Mouse (Mus musculus) embryo, embryonic 10.5 days (tissue): ENCODE data around the gene Odaph.

Source experiments
- DNase-seq: peaks from one replicate; pipeline ENCODE4 v3.0.0-alpha.2; 2015; ENCODE audit warnings: low spot score

The Odaph gene

DNA sequence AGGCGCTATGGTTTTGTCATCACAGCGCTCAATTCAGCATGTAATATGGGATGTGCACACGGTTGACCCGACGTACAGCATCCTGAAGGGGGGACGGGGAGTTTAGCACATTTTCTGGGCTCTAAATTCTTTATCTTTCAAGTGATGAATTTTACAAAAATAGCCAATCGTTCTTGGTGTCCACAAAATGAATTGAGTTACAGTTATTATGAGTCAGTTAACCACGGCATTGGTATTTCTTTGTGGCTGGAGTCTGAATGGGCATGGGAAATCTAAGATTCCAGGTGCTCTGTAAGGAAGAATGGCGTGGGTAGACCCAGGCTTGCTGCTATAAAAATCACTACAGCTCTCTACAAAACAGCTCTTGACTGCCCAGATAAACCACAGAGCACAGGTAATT lies 2.0 kb downstream of the Odaph start:
- DNase-seq, result no peak

DNA sequence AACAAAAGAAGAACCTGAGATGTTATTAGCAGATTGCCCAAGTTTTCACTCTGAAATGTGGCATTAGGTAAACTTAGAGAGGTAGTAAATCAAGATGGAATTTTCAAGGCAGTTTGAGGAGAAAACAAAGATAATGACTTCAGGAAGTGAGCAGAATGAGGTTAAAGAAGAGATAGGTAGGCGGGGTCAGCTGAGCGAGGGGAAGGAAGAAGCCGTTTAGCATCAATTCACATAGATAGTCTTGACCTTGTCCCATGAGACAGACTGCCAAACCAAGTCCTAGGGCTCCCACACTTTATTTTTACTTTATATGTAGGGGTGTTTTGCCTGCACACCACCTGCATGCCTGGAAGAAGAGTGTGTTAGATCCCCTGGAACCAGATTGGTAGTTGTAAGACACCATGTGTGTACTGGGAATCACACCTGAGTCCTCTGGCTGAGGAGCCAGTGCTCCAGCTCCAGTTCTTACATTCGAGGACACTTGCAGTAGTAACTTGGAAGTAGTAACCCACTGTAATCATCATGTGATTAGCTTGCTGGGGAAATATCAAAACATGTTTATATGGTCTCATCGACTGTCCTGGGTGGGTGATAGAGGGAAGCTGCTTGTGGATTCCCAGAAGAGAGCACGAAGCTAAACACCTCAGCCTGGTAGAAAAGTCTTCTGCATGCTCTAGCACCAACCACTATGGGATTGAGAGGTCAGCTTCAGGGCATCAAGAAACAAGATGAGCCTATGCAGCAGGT lies 4.1 kb downstream of the Odaph start:
- no peak for DNase-seq

DNA sequence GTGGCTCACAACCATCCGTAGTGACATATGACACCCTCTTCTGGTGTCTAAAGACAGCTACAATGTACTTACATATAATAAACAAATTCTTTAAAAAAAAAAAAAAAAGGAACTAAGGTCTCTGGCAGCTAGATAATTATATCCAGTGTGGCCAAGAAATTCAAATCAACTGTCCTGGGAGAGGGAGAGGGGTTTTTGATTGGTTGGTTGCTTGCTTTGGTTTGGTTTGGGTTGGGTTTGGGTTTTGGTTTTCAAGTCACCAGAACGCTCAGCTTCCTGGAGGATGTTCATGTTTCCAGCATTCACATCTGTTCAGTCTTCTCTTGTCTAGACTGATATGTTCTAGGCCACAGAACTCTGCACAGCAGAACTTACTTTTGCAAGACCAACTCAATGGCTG lies 5.8 kb downstream of the Odaph start:
- DNase-seq, result no peak

DNA sequence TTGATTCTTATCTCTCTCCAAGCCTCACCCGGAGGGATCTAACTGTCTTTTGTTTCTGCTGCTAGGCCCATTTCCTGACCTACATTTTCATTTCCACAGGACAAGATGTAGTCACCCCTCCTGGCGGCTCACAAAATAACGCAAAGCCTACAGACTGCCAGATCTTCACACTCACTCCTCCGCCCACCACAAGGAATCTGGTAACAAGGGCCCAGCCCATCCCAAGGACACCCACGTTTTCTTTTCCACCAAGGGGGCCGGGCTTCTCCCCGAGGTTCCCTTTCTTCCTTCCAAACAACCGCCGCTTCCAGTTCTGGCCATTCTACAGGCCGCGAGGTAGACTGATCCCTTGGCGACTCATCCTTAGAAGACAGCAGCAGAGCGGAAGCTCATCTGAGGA lies 7.3 kb downstream of the Odaph start:
- no peak for DNase-seq

DNA sequence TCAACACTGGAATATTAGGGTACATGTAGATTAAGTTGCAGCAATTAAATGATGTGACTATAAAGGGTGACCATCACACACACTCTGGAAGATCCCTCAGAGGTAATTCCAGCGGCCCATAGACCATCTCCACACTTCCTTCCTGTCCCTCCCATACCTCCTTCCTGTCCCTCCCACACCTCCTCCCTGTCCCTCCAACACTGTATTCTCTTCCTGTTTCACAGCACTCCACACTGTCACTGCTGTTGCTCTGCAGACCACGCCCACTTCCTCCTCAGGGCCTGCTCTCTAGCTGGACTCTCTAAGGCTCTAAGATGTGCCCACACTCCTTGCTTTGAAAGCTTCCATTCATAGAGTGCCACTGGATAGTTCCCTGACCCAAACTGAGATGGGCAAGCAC lies 13.5 kb downstream of the Odaph start:
- DNase-seq, result peak; percentile 2

DNA sequence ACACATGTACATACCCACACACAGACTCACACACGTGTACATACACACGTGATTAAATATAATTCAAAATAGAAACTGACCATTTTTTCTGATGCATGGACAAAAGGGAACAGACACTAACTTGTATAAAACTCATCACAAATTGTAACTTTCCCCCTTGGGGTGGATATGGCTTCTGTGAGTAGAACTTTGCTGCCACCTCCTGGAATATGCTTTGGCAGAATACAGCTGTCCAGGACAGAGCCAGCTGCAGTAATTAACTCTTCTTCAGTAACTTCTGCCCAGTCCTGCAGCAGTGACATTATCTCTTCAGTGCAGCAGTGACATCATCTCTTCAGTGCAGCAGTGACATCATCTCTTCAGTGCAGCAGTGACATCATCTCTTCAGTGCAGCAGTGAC lies 15.7 kb downstream of the Odaph start:
- peak; percentile 47 for DNase-seq

DNA sequence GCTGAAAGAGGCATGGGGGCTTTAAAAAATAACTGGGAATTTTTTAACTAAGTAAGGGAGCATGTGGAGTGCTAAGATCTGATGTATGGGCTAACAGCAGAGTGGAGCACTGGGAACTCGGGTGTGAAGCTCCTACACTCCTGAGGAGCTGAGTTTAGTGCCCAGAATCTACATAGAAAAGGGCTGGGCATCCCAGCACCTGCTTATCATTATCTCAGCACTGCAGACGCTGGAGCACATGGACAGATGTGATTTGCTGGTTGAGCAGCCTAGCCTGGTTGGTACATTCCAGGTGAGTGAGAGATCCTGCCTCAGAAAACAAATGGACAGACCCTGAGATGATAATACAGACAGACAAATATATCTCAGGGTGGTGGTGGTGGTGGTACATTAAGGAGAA lies 22.6 kb downstream of the Odaph start:
- no peak for DNase-seq

DNA sequence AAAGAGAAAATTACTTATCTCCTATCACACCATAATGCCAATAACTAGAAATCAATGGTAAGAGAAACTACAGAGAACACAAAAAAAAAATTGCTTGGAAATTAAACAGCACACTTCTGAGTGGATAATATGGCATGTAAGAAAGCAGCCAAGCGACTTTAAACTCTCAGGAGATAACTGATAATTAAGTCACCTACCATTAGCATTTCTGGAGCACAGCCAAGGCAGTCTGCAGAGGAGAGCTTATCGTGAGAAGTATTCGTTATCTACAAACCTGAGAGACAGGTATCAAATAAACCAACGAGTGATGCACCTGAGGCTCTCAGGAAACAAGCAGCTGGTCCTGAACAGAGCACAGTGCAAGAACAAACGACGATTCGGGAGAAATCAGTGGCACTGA lies 24.5 kb downstream of the Odaph start:
- DNase-seq, result no peak

DNA sequence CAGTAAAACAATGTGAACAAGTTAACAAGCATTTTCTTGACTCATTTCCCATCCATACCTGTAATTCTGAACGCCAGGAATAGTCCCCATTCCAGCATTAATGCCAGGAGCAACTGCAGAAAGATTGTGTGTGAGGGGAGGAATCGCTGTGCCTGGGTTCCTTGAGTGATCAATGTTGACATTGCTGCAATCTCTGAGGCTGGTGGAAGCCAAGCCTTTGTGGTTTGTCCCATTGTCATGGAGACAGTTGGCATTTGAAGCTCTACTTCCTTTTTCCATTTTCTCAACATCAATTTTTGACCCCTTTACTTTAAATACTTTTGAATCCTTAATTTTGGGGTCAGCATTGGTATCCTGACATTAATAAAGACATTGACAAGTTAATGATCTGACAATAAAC lies 32.7 kb downstream of the Odaph start:
- DNase-seq, result no peak

DNA sequence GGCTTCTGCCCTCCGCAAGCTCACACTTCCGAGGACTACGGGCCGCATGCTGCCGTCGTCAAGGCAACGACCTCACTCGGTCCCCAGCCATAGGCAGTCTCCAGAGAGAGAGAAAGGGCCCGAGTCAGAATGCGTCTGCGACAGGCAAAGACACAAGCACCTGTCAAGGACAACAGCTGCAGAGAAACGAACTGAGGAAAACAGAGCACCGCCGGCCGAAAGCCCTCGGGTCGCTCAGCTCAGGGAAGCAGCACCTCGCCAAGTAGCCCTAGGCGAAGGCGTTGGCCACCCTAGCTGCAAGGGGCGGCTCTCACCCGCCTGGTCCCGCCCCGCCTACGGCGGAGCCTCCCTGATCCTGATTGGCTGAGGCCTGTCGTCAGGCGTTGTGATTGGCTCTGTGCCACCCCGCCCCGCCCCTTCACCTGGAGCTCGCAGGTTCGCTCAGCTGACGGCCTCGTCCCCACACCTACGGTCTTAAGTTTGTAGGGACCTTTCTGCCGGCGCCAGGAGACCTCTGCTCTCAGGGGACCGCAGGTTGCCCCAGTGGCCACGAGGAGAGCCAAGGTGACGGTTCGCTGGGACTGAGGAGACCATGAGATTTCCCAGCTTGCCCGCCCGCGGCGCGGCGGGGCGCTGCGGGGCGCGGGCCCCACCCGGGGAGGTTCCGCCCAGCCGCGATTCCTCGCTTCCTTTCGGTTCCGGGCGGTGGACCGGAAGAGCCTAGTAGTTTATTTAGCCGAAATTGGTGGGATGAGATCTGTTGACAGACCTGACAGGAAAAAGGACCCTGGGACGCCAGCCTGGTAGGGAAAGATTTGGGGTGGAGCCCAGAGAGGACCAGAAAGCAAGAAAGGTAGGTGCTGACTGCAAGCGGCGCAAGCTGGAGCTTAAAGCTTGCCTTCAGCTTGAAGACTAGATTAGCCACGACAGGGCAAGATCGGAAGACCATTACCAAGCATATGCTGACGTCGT lies 55.4 kb downstream of the Odaph start:
- DNase-seq, result peak; percentile 86

DNA sequence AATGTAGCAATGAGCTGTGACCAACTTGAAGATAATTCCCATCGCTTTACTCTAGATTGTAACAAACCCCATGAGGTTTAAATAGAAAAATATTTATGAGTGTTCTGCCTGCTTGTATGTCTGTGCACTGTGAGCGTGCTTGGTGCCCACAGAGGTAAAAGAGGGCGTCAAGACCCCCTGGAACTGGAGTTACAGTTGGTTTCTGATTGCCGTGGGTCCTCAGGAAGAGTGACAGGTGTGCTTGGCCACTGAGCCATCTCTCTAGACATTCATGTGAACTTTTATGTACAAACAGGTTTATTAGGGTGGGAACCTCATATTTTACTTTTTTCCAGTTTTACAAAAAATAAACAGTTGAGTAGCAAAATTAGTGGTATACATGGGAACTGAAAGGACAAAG lies 56.5 kb downstream of the Odaph start, which contains the start of gene Cdkl2:
Cdkl2 (minus strand) TSS at position 101 of the 400 bp plus-strand sequence.
- no peak for DNase-seq
